Mouse (Mus musculus) kidney, postnatal 0 days (tissue): ENCODE results near the gene Spata13. TPM values are rescaled to one million over a fixed set of nuclear protein-coding genes. Genes with fewer than 3 reads are reported as not detected.

Experiments used
- ATAC-seq: fragments of 200-750 bp; cut with Nextera tagmentation; replicated peaks from 2 replicates; pipeline ENCODE4 v1.8.0; 2017; ENCODE audit warnings: low read depth, moderate number of reproducible peaks, moderate TSS enrichment, moderate library complexity; ENCODE audit not compliant: low FRiP score
- DNase-seq: peaks from one replicate; pipeline ENCODE4 v3.0.0-alpha.2; 2016; ENCODE audit warnings: low spot score
- H3K27ac ChIP-seq: fragments of 300-500 bp; sonication (generic); 2 replicates; pipeline ENCODE4 v1.5.1; 2014; ENCODE audit warnings: mild to moderate bottlenecking
- H3K27me3 ChIP-seq: fragments of 300-500 bp; sonication (generic); 2 replicates; pipeline ENCODE4 v1.6.1; 2014; ENCODE audit warnings: low read length, mixed read lengths; ENCODE audit not compliant: insufficient read depth
- H3K36me3 ChIP-seq: fragments of 300-500 bp; sonication (generic); 2 replicates; pipeline ENCODE4 v1.6.1; 2014; ENCODE audit warnings: low read length, mixed read lengths; ENCODE audit not compliant: insufficient read depth
- H3K4me1 ChIP-seq: fragments of 300-500 bp; sonication (generic); replicated peaks from 2 replicates; pipeline ENCODE4 v1.6.1; 2014; ENCODE audit warnings: antibody characterized with exemption, low read length, mixed read lengths; ENCODE audit not compliant: insufficient read depth
- H3K4me2 ChIP-seq: fragments of 300-500 bp; sonication (generic); 2 replicates; pipeline ENCODE4 v1.6.1; 2014; ENCODE audit warnings: mild to moderate bottlenecking, low read length, moderate library complexity, mixed read lengths
- H3K4me3 ChIP-seq: fragments of 300-500 bp; sonication (generic); replicated peaks from 2 replicates; pipeline ENCODE4 v1.5.1; 2014; ENCODE audit warnings: low read depth, low read length
- H3K9ac ChIP-seq: fragments of 300-500 bp; sonication (generic); 2 replicates; pipeline ENCODE4 v1.6.1; 2014; ENCODE audit warnings: low read depth, low read length
- H3K9me3 ChIP-seq: fragments of 300-500 bp; sonication (generic); replicated peaks from 2 replicates; pipeline ENCODE4 v1.6.1; 2016; ENCODE audit warnings: low read length, inconsistent platforms, mixed read lengths
- CTCF ChIP-seq: IDR thresholded peaks from 2 replicates; pipeline ENCODE4 v1.5.1; 2016; ENCODE audit warnings: antibody characterized with exemption, low read depth, mild to moderate bottlenecking, moderate library complexity
- WGBS: fragments of 180-500 bp; shearing (Covaris S2); extraction: QIAGEN DNeasy Blood & Tissue Kit; methylation state at CpG from one replicate; pipeline ENCODE4 v1.1.7; 2014; 5-methylcytosine and 5-hydroxymethylcytosine counted together
- polyA plus RNA-seq: library from polyadenylated mRNA; unstranded; fragments of >200 nt; fragmentation: Nextera tagmentation; extraction: Ambion mirVana; gene quantifications from 2 replicates; pipeline ENCODE4 v1.2.1, GENCODE M21; 2015

Spata13 gene
- polyA plus RNA-seq, 1 experiment from 2014 or later: 47.4 TPM

GRCm38 (mm10) chr14:60636996-60637395 is 3.2 kb downstream of the Spata13 start:
- WGBS: 54% methylated on average over 9 of the region's 9 CpGs
- H3K27ac ChIP-seq: no peak overlapping the region
- ATAC-seq: no peak
- no peak for TF ChIP-seq CTCF
- peaks cover 24% of the 10 kb centered on the region for H3K4me1 ChIP-seq
- no peak overlapping the region for H3K9ac ChIP-seq
- no peaks in the 10 kb centered on the region for H3K36me3 ChIP-seq
- H3K9me3 ChIP-seq: no peaks in the 10 kb centered on the region
- H3K4me2 ChIP-seq: peak overlapping the region; percentile 87; the same call in 1 of the 2 replicates
- H3K27me3 ChIP-seq: no peaks in the 10 kb centered on the region
- H3K4me3 ChIP-seq: no peak overlapping the region
- no peak for DNase-seq

GRCm38 (mm10) chr14:60638159-60638558 is 4.4 kb downstream of the Spata13 start:
- Histone ChIP-seq H3K4me3 (no peak overlapping the region), H3K4me2 (peak overlapping the region; percentile 0; the same call in 1 of the 2 replicates), H3K9me3 (no peaks in the 10 kb centered on the region), H3K36me3 (no peaks in the 10 kb centered on the region), H3K4me1 (peaks cover 24% of the 10 kb centered on the region), H3K27ac (no peak overlapping the region), H3K27me3 (no peaks in the 10 kb centered on the region), H3K9ac (no peak overlapping the region)
- no peak for TF ChIP-seq CTCF
- DNase-seq (no peak), ATAC-seq (no peak)
- WGBS: 23% methylated on average over 8 of the region's 8 CpGs

- ATAC-seq: no peak
- H3K4me1 ChIP-seq: peaks cover 26% of the 10 kb centered on the region
- no peak for TF ChIP-seq CTCF
- H3K4me3 ChIP-seq: no peak overlapping the region
- no peaks in the 10 kb centered on the region for H3K36me3 ChIP-seq
- WGBS: 81% methylated on average over 9 of the region's 9 CpGs
- no peaks in the 10 kb centered on the region for H3K27me3 ChIP-seq
- no peak for DNase-seq
- no peak overlapping the region for H3K27ac ChIP-seq
- no peaks in the 10 kb centered on the region for H3K9me3 ChIP-seq
- no peak overlapping the region for H3K9ac ChIP-seq
- no peak overlapping the region for H3K4me2 ChIP-seq
Observed at GRCm38 (mm10) chr14:60639195-60639594, 5.4 kb downstream of the Spata13 start.

- Histone ChIP-seq H3K9ac (no peak overlapping the region), H3K9me3 (no peaks in the 10 kb centered on the region), H3K4me1 (peaks cover 26% of the 10 kb centered on the region), H3K36me3 (no peaks in the 10 kb centered on the region), H3K4me3 (no peak overlapping the region), H3K27me3 (no peaks in the 10 kb centered on the region), H3K27ac (no peak overlapping the region), H3K4me2 (no peak overlapping the region)
- no peak for DNase-seq
- TF ChIP-seq CTCF: no peak
- 71% methylated on average over 6 of the region's 6 CpGs for WGBS
- no peak for ATAC-seq
Observed at GRCm38 (mm10) chr14:60641120-60641519, 7.3 kb downstream of the Spata13 start.

- TF ChIP-seq CTCF: no peak
- no peaks in the 10 kb centered on the region for H3K36me3 ChIP-seq
- H3K4me3 ChIP-seq: no peak overlapping the region
- DNase-seq: no peak
- no peak overlapping the region for H3K27ac ChIP-seq
- H3K4me2 ChIP-seq: no peak overlapping the region
- H3K4me1 ChIP-seq: peaks cover 17% of the 10 kb centered on the region; the same call in 1 of the 2 replicates
- no peak overlapping the region for H3K9ac ChIP-seq
- WGBS: 53% methylated on average over 1 of the region's 1 CpGs
- ATAC-seq: no peak
- no peaks in the 10 kb centered on the region for H3K27me3 ChIP-seq
- H3K9me3 ChIP-seq: no peaks in the 10 kb centered on the region
Observed at GRCm38 (mm10) chr14:60642131-60642530, 8.3 kb downstream of the Spata13 start.

GRCm38 (mm10) chr14:60643098-60643870 is 9.5 kb downstream of the Spata13 start:
- 82% methylated on average over 14 of the region's 14 CpGs for WGBS
- no peak for TF ChIP-seq CTCF
- Histone ChIP-seq H3K4me1 (peaks cover 6% of the 10 kb centered on the region; the same call in 1 of the 2 replicates), H3K9me3 (no peaks in the 10 kb centered on the region), H3K9ac (no peak overlapping the region), H3K27me3 (no peaks in the 10 kb centered on the region), H3K27ac (no peak overlapping the region), H3K4me3 (no peak overlapping the region), H3K4me2 (no peak overlapping the region), H3K36me3 (no peaks in the 10 kb centered on the region)
- ATAC-seq (no peak), DNase-seq (no peak)
